Mouse (Mus musculus) hindbrain, embryonic 12.5 days (tissue): ENCODE data around the gene Cldn20. TPM values are rescaled to one million over a fixed set of nuclear protein-coding genes. Genes with fewer than 3 reads are reported as not detected.

ENCODE experiments used
- polyA plus RNA-seq: library from polyadenylated mRNA; unstranded; fragments of >200 nt; fragmentation: Nextera tagmentation; extraction: Ambion mirVana; gene quantifications from 2 replicates; pipeline ENCODE4 v1.2.1, GENCODE M21; 2016

Gene Cldn20
- polyA plus RNA-seq, 1 experiment from 2014 or later, result 0.58 TPM

Other genes with a start within 250 kb of the Cldn20 start
- gene Tiam2, start 206.0 kb upstream of the Cldn20 start, polyA plus RNA-seq, result 10.6 and 12.0 TPM in 2 replicates
- 15.7 and 16.1 TPM in 2 replicates for gene Tfb1m, start 25.2 kb downstream of the Cldn20 start, polyA plus RNA-seq
- 0.79 and 0.80 TPM in 2 replicates for gene Nox3, start 163.7 kb downstream of the Cldn20 start, polyA plus RNA-seq